Mouse (Mus musculus): ENCODE data around the gene Prpf31.

DNA sequence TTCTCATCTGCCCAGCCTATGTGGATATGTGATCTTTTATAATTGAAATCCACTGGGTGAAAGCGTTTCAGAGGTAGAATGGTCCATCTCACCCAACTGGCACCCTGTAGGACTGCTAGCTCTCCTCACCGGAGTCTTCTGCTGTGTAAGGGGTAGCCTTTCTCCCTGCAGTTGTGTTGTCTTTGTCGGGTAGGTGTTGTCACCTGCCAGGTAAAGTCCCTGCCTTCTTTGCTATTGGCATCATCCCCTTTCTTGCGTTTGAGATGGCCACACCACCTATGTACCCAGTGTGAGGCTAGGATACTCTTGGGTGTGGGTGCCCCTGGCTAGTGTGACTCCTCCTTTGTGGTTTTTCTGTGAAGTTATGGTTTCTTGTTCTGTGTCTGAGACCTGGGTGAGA is 16.9 kb downstream of the Prpf31 start:
- no peak for TF ChIP-seq POLR2A (IDR thresholded peaks at IDR 0.05; ENCODE audit: borderline replicate concordance, insufficient read depth, low read length)
- TF ChIP-seq CTCF (IDR thresholded peaks at IDR 0.05; ENCODE audit: borderline replicate concordance, insufficient read depth, low read depth, low read length): no peak

Measured in cerebellum, adult 2 months (tissue).